Mouse (Mus musculus): Measurements from ENCODE around the gene Sim2. TPM values are rescaled to one million over a fixed set of nuclear protein-coding genes. Genes with fewer than 3 reads are reported as not detected.
A peak's percentile ranks its signal among the peaks of the same experiment; 100 is the strongest.

The Sim2 gene
- total RNA-seq (2021) = under 1 TPM in 1 of 2 experiments, not detected in 1; 0.12 TPM

DNA sequence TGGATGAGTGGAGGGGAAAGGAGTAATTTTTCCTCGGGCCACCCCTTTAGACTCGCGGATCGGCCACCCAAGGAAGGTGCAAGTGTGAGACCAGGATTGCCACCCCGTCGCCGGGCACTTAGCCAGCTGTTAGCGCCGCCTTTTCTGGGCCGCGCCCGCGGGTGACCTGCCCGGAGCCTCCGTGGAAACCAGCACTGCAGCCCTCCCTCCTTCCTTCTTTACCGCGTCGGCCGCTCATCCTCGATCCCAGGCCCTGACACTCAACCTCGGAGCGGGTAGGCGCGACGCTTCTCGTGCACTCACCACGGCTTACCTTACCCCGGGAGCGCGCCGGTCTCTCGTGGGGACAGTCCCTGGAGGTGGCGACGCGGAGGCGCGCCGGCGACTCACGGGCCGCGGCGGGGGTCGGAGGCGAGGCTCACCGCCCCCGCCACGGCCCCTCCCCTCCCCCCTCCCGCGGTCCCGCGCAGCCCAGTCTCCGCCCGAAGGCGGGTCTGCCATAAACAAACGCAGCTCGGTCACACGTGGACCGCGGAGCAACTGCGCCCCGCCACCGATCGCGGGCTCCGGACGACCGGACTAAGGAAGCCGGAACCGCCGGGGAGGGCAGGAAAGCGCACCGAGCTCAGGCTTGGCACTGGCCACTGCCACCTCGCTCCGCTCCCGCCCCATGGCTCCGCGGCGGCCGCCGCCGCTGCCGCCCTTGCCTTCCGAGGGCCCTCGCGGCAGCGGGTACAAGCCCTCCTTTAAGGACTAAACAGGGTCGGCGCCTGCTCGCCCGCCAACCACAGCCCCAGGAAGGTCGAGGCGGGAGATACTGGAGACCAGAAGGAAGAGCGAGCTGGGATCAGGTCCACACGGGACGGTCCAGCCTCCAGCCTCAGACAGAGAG, at the start of gene Sim2:
Sim2 (plus strand) TSS at position 221 of the 892 bp plus-strand sequence.
- no peak for DNase-seq (ENCODE audit: low spot score in 2 of 2)
- intact Hi-C loops (cut with DNase I) = loop anchor here (10.0 kb wide), 1 partner anchor 1390 kb away; no protein-coding TSS in a partner anchor

DNA sequence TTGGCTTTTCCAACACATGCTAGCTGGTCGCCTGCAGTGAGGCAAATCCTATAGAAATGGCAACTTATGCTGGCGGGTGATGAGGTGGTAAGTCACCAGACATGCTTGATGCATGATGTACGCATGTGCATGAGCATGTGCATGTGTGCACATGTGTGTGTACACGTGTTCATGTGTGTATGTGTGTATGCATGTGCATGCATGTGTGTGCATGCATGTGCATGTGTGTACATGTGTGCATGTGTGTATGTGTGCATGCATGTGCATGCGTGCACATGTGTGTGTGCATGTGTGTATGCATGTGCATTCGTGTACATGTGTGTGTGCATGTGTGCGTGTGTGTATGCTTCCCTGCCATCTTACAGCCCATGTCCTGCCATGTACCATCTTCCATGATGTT, 47.5 kb upstream of the Sim2 start:
- no peak for DNase-seq (ENCODE audit: low spot score in 2 of 2)
- intact Hi-C loops (cut with DNase I) = no loop called here

DNA sequence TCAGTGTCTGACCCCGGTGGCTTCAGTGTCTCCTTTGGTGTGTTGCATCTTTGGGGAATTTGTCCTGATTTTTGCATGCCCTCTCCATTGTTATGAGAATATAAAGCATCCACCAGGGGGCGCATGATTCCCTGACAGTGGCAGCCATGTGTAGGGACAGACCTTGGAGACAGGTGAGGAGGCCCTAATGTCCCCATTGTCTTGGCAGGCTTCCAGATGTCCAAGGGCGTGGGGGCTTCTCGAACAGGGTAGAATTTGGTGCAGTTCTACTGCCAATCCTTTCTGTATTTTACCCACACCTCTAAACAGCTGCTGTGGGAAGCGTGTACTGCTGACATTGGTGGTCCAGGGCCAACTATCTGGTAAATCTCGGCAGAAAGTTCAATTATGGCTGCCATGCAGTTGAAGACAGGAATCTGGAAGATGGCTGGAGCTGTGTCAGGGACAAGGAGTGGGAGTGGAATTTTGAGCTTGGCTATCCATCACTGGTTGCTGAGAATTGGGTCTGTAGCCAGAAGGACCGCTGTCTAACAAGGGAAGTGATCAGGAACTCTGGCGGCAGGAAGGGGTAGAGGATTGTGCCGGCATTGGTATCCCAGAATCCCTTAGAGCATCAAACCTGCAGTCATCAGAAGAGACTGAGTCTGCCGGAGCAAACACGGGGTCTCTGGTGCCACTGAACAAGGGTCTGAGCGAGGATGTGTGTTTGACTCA, 46.3 kb upstream of the Sim2 start:
- peak in 1 of 2 experiments; percentile 16 for DNase-seq (ENCODE audit: low spot score in 2 of 2)
- intact Hi-C loops (cut with DNase I) = loop anchor here (1.0 kb wide), 1 partner anchor 220 kb away; no protein-coding TSS in a partner anchor

- intact Hi-C loops (cut with DNase I) = loop anchor here (1.0 kb wide), 1 partner anchor 219 kb away; no protein-coding TSS in a partner anchor
- no peak for DNase-seq (ENCODE audit: low spot score in 2 of 2)
Measured at GRCm38 (mm10) chr16:94038986-94039341, 45.8 kb upstream of the Sim2 start.

- DNase-seq (ENCODE audit: low spot score in 2 of 2) = no peak
- intact Hi-C loops (cut with DNase I) = no loop called here
Measured at GRCm38 (mm10) chr16:94040485-94040884, 44.2 kb upstream of the Sim2 start.

DNA sequence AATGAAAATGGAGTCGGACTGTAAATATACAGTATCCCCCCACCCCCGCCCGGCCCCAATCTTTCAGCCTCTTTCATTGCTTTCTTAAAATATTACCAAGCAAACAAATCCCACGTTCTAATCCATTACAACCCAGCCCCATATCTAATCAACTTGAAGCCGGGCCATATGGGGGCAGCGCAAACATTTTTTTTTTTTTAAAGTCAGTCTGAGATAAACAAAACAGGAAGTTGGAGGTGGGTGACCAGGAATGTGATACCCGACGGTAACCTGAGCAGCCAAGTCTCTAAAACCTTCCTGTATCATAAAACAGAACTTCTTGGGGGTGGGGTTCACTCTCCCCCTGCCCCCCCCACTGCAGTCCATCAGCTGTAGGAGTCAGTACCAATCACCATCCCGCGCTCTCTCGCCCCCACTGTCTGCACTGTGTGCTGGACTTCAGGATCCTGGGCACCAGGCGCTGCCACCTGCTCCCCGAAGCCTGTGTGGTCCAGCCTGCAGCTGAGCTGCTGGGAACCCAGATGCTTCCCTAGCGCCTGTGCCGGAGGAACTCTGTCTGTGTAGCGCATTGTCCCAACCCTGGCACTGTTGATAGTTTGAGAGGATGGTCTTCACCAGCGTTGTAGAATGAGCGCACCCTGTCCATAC, 43.5 kb upstream of the Sim2 start:
- no peak for DNase-seq (ENCODE audit: low spot score in 2 of 2)
- intact Hi-C loops (cut with DNase I) = no loop called here

DNA sequence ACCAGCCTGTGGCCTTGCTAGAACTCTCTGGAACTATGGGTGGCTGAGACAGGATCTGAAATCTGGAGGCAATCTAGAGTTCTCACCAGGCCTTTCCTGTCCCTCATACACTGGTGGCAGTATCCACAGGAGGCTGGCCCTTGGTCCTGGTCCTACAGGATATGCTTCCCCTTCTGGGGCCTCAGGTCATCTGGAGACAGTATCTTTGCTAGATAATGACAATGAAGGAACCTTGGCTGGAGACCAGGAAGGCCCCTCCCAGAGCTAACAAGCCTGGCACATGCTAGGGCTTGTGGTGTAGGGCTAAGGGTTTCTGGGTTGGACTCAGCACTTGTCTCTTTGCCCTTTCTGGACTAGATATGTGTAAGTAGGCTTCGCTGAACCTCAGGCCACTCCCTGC, 40.9 kb upstream of the Sim2 start:
- DNase-seq (ENCODE audit: low spot score in 2 of 2) = no peak
- intact Hi-C loops (cut with DNase I) = no loop called here

DNA sequence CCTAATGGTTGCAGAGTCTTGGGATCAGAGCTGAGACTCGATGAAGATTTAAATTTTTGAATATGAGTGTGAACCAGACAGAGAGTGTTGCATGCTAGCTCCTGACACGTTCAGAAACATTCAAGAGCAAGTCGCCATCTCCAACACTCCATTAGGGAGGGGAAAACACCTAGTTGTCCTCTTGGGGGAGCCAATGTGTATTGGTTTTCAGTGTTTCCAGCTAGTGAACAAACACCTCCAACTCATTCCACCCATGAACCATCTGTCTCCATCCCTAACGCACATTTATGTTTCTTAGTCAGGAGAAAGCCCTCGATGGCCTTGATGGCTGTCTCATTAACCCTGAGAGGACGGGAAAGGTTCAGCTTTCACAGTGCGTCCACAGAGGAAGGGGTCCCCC, 39.7 kb upstream of the Sim2 start:
- DNase-seq (ENCODE audit: low spot score in 2 of 2) = peak; percentile 9 to 17

DNA sequence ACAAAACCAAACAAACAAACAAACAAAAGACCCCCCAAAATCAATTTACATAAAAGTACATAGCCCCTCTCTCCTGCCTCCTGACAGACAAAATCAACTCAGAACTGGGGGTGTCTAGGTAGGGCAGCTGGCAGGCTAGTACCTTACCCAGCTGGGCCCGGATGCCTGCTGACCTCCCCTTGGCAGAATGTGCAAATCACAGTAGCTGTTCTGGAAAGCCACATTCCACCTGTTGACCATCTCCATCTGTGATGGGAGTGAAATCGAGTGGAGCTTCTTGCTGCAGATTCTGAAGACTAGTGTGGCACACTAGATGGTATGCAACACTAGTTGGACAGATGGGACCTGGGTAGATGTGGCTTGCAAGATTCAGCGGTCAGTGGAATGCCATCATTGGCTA, 34.4 kb upstream of the Sim2 start:
- intact Hi-C loops (cut with DNase I) = no loop called here
- no peak for DNase-seq (ENCODE audit: low spot score in 2 of 2)

More for the DNA sequence above, 39.7 kb upstream of the Sim2 start:
- intact Hi-C loops (cut with DNase I) = no loop called here

DNA sequence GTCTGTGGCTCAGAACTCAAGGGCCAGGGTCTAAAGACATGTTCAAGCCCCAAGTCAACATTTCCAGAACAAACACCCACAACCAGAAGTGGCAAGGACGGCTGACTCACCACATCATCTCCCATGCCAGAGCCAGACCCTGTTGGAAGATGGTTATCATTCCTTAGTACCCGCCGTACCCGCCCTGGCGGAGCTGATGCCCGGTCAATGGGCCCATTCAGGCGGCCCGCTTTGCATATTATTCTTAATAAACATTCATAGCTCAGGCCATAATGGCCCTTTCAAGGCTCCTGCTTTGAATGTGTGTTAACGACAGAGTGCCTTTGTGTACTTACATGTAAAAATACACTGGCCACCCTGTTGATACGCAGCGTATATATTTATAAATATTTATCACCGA, 29.6 kb upstream of the Sim2 start:
- DNase-seq (ENCODE audit: low spot score in 2 of 2) = no peak
- intact Hi-C loops (cut with DNase I) = no loop called here

- DNase-seq (ENCODE audit: low spot score in 2 of 2) = no peak
- intact Hi-C loops (cut with DNase I) = no loop called here
Measured at GRCm38 (mm10) chr16:94055576-94055975, 29.2 kb upstream of the Sim2 start.

DNA sequence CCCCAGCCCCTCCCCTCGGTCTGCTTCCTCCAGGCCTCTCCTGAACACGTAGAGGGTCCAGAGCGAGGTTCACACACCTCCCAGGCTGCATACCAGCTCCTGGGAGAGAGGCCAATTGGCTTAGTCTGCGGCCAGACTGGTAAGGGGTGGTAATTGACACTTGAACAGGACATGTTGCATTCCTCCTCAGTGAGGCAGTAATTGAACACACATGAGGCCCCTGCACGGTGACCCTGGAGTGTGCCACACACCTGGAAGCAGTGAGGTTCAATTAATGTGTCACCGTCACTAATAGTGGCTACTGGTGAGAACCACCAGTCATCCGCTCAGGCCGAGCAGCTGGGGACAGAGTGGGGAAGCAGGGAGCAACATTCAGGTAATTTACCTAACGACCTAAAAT, 24.9 kb upstream of the Sim2 start:
- no peak for DNase-seq (ENCODE audit: low spot score in 2 of 2)
- intact Hi-C loops (cut with DNase I) = no loop called here

DNA sequence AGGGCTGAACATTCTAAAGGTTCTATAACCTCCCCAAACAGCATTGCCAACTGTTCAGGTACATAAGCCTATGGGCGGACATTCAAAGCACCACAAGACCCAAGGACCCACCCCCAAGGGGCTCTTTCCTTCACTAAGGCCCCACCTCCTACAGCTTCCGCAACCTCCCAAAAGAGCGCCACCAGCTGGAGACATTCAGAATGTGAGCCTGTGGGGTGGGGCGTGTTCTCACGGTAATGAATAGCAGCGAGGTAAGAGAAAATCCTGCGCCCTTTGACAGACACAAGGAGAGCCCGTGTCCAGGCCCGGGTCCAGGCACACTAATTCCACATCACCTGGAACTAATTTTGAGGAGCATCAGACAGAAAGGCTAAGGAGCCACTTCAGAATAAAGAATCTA, 20.5 kb upstream of the Sim2 start:
- intact Hi-C loops (cut with DNase I) = no loop called here
- DNase-seq (ENCODE audit: low spot score in 2 of 2) = no peak

DNA sequence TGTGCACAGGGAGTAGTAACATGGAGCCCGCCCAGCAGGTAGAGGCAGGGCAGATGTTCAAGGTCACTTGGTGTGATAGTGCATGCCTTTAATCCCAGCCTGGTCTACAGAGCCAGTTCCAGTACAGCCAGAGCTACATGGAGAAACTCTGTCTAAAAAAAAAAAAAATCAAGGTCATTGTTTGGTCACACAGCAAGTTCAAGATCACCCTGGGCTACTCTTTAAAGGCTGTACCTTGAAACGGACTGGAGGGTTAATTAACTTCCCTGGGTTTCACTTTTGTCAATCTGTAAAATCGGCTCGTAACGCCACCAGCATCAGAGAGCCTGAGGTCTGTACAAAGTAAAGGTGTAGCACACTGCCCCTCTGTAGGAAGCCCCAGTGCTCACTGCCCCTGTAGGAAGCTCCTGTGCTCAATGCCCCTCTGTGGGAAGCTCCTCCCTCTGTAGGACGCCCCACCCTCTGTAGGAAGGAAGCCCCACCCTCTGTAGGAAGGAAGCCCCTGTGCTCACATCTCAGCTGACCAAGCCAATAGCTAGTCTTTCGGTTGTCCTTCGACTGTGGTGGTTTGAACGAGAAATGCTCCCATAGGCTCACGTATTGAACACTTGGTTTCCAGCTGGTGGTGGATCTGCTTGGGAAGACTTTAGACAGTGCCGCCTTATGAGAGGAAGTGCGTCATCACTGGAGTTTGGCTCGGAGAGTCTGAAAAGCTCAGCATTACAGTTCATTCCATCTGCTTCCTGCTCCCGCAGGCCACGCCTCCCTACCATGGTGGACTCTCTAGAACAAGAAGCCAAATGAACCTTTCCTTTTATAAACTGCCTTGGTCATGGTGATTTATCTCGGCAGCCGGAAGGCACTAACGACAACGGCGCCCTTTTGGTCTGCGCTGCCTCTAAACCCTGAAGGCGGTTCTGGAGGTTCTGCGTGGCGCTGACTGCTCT, 18.7 kb upstream of the Sim2 start:
- no peak for DNase-seq (ENCODE audit: low spot score in 2 of 2)
- intact Hi-C loops (cut with DNase I) = loop anchor here (5.0 kb wide), 1 partner anchor 36 kb away; no protein-coding TSS in a partner anchor

DNA sequence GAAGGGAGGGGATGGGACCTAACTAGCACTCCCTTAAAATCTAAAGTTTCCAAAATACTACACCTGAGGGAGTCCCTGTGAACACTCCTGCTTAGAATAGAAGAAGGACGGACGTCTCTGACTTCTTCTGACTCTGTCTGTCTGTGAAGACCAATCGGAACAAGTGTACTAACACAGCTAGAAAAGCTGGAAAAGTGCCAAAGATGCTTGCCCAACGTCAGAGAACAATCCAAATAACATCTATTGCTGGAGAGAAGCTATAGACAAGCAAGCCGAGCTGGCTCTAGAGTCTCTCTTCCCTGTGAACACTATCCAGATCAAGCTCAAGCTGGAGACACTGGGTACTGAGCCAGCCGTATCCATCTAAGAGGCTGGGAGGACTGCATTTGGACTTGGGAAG, 18.0 kb upstream of the Sim2 start:
- DNase-seq (ENCODE audit: low spot score in 2 of 2) = no peak
- intact Hi-C loops (cut with DNase I) = loop anchor here (5.0 kb wide), 1 partner anchor 36 kb away; no protein-coding TSS in a partner anchor

- intact Hi-C loops (cut with DNase I) = loop anchor here (5.0 kb wide), 1 partner anchor 35 kb away; no protein-coding TSS in a partner anchor
- DNase-seq (ENCODE audit: low spot score in 2 of 2) = no peak
Measured at GRCm38 (mm10) chr16:94067280-94067679, 17.5 kb upstream of the Sim2 start.

- DNase-seq (ENCODE audit: low spot score in 2 of 2) = no peak
- intact Hi-C loops (cut with DNase I) = loop anchor here (5.0 kb wide), 1 partner anchor 33 kb away; no protein-coding TSS in a partner anchor
Measured at GRCm38 (mm10) chr16:94069061-94069460, 15.7 kb upstream of the Sim2 start.

DNA sequence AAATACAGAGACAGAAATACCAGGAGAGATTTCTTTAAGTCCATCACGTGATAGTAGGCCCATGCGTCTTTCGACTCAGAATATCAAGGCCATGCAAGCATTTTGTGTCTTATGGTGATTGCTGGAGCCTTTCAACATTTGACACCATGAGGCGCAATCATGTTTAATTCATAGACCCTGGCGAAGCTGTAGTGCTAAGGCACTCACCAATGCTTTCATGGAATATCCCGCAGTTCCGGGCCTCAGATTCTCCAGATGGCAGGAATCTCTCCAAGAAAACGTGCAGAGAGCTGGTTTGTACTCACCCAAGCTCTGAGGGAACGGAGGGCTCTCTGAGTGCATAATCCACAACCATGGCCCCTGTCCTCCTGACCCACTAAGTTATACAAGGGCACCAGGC, 13.8 kb upstream of the Sim2 start:
- intact Hi-C loops (cut with DNase I) = no loop called here
- DNase-seq (ENCODE audit: low spot score in 2 of 2) = no peak

- no peak for DNase-seq (ENCODE audit: low spot score in 2 of 2)
- intact Hi-C loops (cut with DNase I) = no loop called here
Measured at GRCm38 (mm10) chr16:94071468-94071867, 13.3 kb upstream of the Sim2 start.
